Mouse (Mus musculus) right cerebral cortex, postnatal 10 days (tissue): ENCODE results near the gene Gm21454.
"Not testable (repeated sequence)": the region's sequence is repeated elsewhere in the genome, so short reads cannot be mapped to it uniquely, and the experiment has no call there.

Experiments
- DNase-seq, 2 experiments: peaks; one replicate each; pipeline ENCODE4 v3.0.0; 2021; ENCODE audit warnings: low spot score in 2 of 2

Gene Gm21454

DNA sequence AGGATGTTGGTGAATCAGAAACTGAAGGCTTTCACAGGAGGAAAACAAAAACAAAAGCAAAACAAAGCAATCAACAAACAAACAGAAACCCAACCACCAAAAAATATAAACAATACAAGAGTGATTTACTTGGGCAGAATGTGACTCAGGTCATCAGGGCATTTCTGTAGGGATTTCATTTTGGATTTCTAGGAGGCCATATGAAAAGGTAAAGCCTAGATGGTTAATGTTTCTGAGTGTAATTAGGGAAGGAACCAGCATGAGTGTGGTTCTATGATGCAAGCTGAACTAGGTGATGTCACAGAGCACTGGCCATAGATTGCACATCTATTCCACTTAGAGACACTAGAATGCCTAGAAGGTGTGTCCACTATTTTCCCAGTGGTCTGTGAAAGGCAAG, at the start of gene Gm21454, which contains the start of gene Gm21440:
Gm21454 (plus strand) TSS at position 352 of the 400 bp plus-strand sequence.
Gm21440 (plus strand) TSS at position 301 of the 400 bp plus-strand sequence.
- not testable (repeated sequence) for DNase-seq

DNA sequence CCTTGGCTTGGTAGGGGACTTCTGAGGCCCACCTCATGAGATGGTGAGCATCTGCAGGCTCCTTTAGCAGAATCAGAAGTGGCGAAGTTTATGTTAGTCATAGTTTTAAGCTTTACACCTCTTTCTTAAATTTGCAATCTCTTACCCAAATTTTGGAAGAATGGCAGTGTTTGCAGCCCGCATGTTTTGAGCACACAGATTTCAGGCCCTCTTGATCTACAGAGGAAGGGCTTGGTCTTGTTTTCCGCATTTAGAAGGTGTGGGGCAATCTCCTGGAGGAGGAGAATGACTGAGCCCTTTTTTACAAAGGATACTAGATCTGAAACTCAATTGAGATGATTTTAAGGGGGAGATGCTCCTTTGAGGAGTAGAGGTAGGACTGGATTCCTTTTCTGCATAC, 28.4 kb upstream of the Gm21454 start, which contains the start of gene Gm21828:
Gm21828 (minus strand) TSS at position 101 of the 400 bp plus-strand sequence.
- not testable (repeated sequence) for DNase-seq

- DNase-seq: not testable (repeated sequence)
Observed at GRCm38 (mm10) chrY:13348963-13349362, 96.7 kb downstream of the Gm21454 start, which contains the start of gene Gm21725. Gene Gm21725 (minus strand): TSS chrY:13349063.
